Mouse (Mus musculus) T-cell, adult 66 days (primary cell): ENCODE measurements around the gene Mybpc1. TPM values are rescaled to one million over a fixed set of nuclear protein-coding genes. Genes with fewer than 3 reads are reported as not detected.

ENCODE experiments used
- total RNA-seq, 2 experiments: library from RNA; stranded (reverse); gene quantifications; 3 replicates in 1 of 2; 4 replicates in 1 of 2; pipeline ENCODE4 v1.2.4; 2023

Mybpc1 gene
- total RNA-seq = not detected

GRCm38 (mm10) chr10:88604943-88605342 is at the start of gene Mybpc1:
Gene Mybpc1 (minus strand): TSS chr10:88605152.

GRCm38 (mm10) chr10:88503421-88504314 is 101.3 kb downstream of the Mybpc1 start, which contains the start of gene Chpt1:
Gene Chpt1 (minus strand): TSS chr10:88504073.

Other genes with a start within 250 kb of the Mybpc1 start
- under 1 TPM; 0.59 to 0.87 TPM for gene Dram1, start 226.1 kb downstream of the Mybpc1 start, total RNA-seq
- 10 to 100 TPM; 36.8 to 40.0 TPM for gene Gnptab, start 226.0 kb downstream of the Mybpc1 start, total RNA-seq
- not detected for gene Sycp3, start 145.6 kb downstream of the Mybpc1 start, total RNA-seq
- gene Chpt1, start 101.1 kb downstream of the Mybpc1 start, total RNA-seq = 1 to 10 TPM; 5.5 to 5.8 TPM
- gene Spic, start 79.9 kb upstream of the Mybpc1 start, total RNA-seq = 1 to 10 TPM; 1.6 to 6.2 TPM
- gene Arl1, start 125.7 kb upstream of the Mybpc1 start, total RNA-seq = 10 to 100 TPM; 33.7 to 35.8 TPM
- gene Utp20, start 221.7 kb upstream of the Mybpc1 start, total RNA-seq = 10 to 100 TPM; 54.2 to 63.1 TPM